Mouse (Mus musculus): Measurements from ENCODE around the gene Slc8a3. TPM values are rescaled to one million over a fixed set of nuclear protein-coding genes. Genes with fewer than 3 reads are reported as not detected.

Gene Slc8a3
- polyA plus RNA-seq, 1 experiment, result 0.82 TPM

DNA sequence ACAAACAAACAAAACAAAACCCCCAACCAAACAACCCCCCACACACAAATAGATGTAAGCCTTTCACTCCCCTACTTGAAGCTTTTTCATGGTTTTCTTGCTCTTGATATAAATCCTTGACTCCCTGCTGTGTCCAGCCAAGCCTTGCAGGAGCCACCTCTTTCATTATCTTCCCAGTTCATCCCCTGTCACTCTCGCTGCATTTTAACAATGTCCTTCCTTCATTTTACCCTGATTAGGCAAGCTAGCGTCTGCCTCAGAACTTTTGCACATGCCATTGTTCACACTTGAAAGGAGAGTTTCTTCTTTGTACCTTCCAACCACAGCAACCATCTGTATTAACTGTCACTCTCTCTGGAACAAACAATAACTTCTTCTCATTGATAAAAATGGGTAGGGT lies 15.2 kb downstream of the Slc8a3 start:
- H3K4me1 ChIP-seq (ENCODE audit: control insufficient read depth, insufficient read depth, low read length), result no peaks in the 10 kb centered on the region
- WGBS, result 59% methylated on average over 2 of the region's 2 CpGs
- no peak overlapping the region for H3K27ac ChIP-seq (ENCODE audit: control insufficient read depth, insufficient read depth, low read depth, low read length, poor library complexity)
- H3K4me3 ChIP-seq (replicated peaks; ENCODE audit: control insufficient read depth, low read depth, low read length), result no peak overlapping the region
- TF ChIP-seq POLR2A (IDR thresholded peaks at IDR 0.05; ENCODE audit: borderline replicate concordance, control insufficient read depth, low read depth, low read length), result no peak
- no peak for TF ChIP-seq CTCF (IDR thresholded peaks at IDR 0.05; ENCODE audit: control insufficient read depth, insufficient read depth, low read length)

DNA sequence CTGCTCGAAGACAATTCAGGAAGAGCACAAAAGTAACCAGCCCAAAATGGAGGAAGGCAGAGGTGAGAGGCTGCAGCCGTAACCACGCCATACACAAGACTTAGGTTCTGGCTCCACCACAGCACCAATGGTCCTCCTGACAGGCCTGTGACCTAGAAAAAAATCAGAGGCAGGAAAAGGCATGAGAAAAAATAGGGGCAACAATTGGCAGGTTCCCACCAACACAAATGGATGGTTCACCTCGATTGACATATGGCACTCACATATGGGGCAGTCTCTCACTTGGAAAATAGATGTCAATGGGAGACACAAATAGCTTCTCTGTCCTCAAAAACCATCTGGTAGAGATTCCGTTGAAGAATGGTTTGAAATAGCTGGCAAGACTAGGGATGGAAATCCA lies 17.0 kb downstream of the Slc8a3 start:
- WGBS, result 79% methylated on average over 5 of the region's 5 CpGs
- Histone ChIP-seq H3K27ac (ENCODE audit: control insufficient read depth, insufficient read depth, low read depth, low read length, poor library complexity) (no peak overlapping the region), H3K4me3 (replicated peaks; ENCODE audit: control insufficient read depth, low read depth, low read length) (no peak overlapping the region), H3K4me1 (ENCODE audit: control insufficient read depth, insufficient read depth, low read length) (no peaks in the 10 kb centered on the region)
- no peak for TF ChIP-seq POLR2A (IDR thresholded peaks at IDR 0.05; ENCODE audit: borderline replicate concordance, control insufficient read depth, low read depth, low read length)
- no peak for TF ChIP-seq CTCF (IDR thresholded peaks at IDR 0.05; ENCODE audit: control insufficient read depth, insufficient read depth, low read length)

DNA sequence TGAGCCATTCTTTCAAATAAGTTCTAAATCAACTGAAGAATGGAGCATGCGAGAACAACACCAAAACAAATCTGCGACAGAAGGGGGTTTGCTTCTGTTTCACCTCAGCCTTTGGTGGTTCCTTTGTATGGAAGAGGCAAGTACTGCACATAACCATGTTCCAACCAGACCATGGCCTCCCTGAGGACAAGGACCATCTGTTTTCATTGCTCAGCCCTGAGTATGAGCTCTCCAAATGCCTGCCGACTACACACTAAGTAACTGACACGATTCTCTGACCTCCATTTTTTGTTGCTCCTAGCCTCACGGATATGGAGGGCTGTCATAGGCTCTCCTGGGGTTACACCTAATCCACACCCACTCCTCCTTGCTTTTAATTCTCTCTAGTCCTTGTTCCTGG lies 29.4 kb downstream of the Slc8a3 start:
- no peak overlapping the region for H3K27ac ChIP-seq (ENCODE audit: control insufficient read depth, insufficient read depth, low read depth, low read length, poor library complexity)
- no peaks in the 10 kb centered on the region for H3K4me1 ChIP-seq (ENCODE audit: control insufficient read depth, insufficient read depth, low read length)
- TF ChIP-seq CTCF (IDR thresholded peaks at IDR 0.05; ENCODE audit: control insufficient read depth, insufficient read depth, low read length) (no peak), POLR2A (IDR thresholded peaks at IDR 0.05; ENCODE audit: borderline replicate concordance, control insufficient read depth, low read depth, low read length) (no peak)
- no peak overlapping the region for H3K4me3 ChIP-seq (replicated peaks; ENCODE audit: control insufficient read depth, low read depth, low read length)
- 75% methylated on average over 5 of the region's 5 CpGs for WGBS

DNA sequence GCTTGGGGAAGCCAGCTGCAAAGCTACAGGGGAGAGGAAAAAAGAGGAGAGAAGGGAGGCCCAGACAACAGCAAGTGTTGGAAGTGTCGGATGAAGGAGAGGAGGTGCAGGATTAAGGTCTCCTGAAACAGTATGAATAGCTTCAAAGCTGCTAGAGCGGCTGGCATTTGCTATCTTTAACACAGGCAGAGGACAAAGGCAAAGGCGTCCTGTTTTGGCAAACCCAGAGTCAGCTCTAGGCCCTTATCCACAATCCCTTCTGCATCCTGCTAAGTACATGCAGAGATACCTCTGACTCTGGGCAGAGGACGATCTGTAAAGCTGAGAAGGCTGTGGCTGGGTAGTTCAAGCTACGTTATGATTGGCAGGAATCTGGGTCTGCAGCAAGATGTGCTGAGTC lies 38.4 kb downstream of the Slc8a3 start:
- Histone ChIP-seq H3K4me3 (replicated peaks; ENCODE audit: control insufficient read depth, low read depth, low read length) (no peak overlapping the region), H3K27ac (ENCODE audit: control insufficient read depth, insufficient read depth, low read depth, low read length, poor library complexity) (no peak overlapping the region), H3K4me1 (ENCODE audit: control insufficient read depth, insufficient read depth, low read length) (no peaks in the 10 kb centered on the region)
- 68% methylated on average over 5 of the region's 5 CpGs for WGBS
- TF ChIP-seq CTCF (IDR thresholded peaks at IDR 0.05; ENCODE audit: control insufficient read depth, insufficient read depth, low read length) (no peak), POLR2A (IDR thresholded peaks at IDR 0.05; ENCODE audit: borderline replicate concordance, control insufficient read depth, low read depth, low read length) (no peak)

DNA sequence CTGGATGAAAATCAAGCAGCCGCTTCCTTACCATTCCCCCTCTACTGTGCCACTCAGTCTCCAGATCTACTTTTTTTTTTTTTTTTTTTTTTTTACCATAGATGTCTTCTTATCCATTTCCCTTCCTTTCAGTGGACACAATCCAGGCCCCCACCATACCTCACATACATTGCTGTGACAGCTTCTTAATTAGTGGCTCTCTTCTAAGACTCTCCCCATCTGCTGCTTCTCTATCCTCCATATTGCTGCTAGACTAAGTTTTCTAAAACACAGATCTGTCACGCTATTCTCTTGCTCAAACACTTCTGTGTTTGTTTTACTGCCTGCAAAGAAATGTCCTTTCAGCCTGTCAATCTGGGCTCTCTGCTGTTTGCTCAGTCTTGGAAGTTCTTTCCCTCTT lies 54.9 kb downstream of the Slc8a3 start:
- no peak overlapping the region for H3K4me3 ChIP-seq (replicated peaks; ENCODE audit: control insufficient read depth, low read depth, low read length)
- no peaks in the 10 kb centered on the region for H3K4me1 ChIP-seq (ENCODE audit: control insufficient read depth, insufficient read depth, low read length)
- TF ChIP-seq POLR2A (IDR thresholded peaks at IDR 0.05; ENCODE audit: borderline replicate concordance, control insufficient read depth, low read depth, low read length), result no peak
- no peak for TF ChIP-seq CTCF (IDR thresholded peaks at IDR 0.05; ENCODE audit: control insufficient read depth, insufficient read depth, low read length)
- H3K27ac ChIP-seq (ENCODE audit: control insufficient read depth, insufficient read depth, low read depth, low read length, poor library complexity), result no peak overlapping the region
- WGBS, result 83% methylated on average over 2 of the region's 2 CpGs

DNA sequence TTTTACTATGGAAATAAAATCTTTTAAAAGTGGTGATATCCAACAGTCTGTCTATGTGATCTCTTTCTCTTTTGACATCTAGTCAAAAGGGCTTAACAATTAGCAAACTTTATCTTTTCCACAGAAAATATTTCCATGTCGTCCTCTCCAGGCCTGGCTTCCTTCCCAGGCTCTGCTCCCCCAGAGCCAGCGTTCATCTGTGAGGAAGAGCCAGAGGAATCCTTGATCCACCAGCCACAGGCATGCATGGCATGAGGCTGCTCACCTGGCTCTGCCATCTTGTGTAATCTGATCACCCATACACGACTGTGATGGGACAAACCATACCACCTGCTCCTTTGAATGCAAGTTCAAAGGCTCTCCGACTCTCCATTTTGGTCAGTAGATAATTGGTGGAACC lies 58.4 kb downstream of the Slc8a3 start:
- no peak overlapping the region for H3K27ac ChIP-seq (ENCODE audit: control insufficient read depth, insufficient read depth, low read depth, low read length, poor library complexity)
- no peaks in the 10 kb centered on the region for H3K4me1 ChIP-seq (ENCODE audit: control insufficient read depth, insufficient read depth, low read length)
- no peak overlapping the region for H3K4me3 ChIP-seq (replicated peaks; ENCODE audit: control insufficient read depth, low read depth, low read length)
- 69% methylated on average over 4 of the region's 4 CpGs for WGBS
- TF ChIP-seq CTCF (IDR thresholded peaks at IDR 0.05; ENCODE audit: control insufficient read depth, insufficient read depth, low read length) (no peak), POLR2A (IDR thresholded peaks at IDR 0.05; ENCODE audit: borderline replicate concordance, control insufficient read depth, low read depth, low read length) (no peak)

DNA sequence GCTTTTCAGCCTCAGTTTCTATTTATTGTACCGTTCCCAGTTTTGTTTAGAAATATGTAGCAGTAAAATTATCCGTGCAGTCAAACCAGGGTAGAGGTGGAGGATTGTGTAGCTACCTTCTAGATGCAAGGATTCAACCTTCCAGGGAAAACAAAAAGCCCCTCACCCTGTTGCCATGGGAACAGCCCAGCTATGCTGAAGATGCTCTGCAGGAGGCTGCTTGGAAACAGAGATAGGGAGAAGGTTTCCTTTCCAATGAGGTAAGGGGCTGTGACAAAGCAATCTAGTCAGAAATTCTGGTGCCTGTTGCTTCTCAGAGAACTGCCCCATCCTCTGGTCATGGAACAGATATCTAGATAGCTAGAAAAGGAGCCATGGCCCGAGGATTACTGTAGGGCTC lies 59.6 kb downstream of the Slc8a3 start:
- 49% methylated on average over 3 of the region's 3 CpGs for WGBS
- Histone ChIP-seq H3K4me1 (ENCODE audit: control insufficient read depth, insufficient read depth, low read length) (no peaks in the 10 kb centered on the region), H3K27ac (ENCODE audit: control insufficient read depth, insufficient read depth, low read depth, low read length, poor library complexity) (no peak overlapping the region), H3K4me3 (replicated peaks; ENCODE audit: control insufficient read depth, low read depth, low read length) (no peak overlapping the region)
- TF ChIP-seq POLR2A (IDR thresholded peaks at IDR 0.05; ENCODE audit: borderline replicate concordance, control insufficient read depth, low read depth, low read length), result no peak
- no peak for TF ChIP-seq CTCF (IDR thresholded peaks at IDR 0.05; ENCODE audit: control insufficient read depth, insufficient read depth, low read length)

DNA sequence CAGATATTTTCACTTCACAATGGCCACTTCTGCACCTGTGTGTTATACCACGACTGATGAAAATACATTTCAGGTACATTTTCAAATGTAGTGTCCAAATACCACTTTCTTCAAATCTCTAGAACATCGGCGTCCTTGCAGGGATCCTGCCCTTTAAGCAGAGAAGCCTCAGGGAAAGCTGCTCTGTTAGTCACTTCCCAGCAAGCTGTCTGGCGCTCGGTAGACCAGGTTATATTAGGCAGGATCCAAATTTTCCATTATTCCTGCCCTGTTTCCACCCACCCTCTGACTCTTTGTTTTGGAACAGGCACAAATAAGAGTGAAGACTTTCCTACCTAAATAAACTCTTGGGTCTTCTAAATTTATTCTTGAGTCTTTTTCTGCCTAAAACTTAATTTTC lies 63.7 kb downstream of the Slc8a3 start:
- TF ChIP-seq POLR2A (IDR thresholded peaks at IDR 0.05; ENCODE audit: borderline replicate concordance, control insufficient read depth, low read depth, low read length) (no peak), CTCF (IDR thresholded peaks at IDR 0.05; ENCODE audit: control insufficient read depth, insufficient read depth, low read length) (no peak)
- 80% methylated on average over 5 of the region's 5 CpGs for WGBS
- Histone ChIP-seq H3K4me1 (ENCODE audit: control insufficient read depth, insufficient read depth, low read length) (no peaks in the 10 kb centered on the region), H3K4me3 (replicated peaks; ENCODE audit: control insufficient read depth, low read depth, low read length) (no peak overlapping the region), H3K27ac (ENCODE audit: control insufficient read depth, insufficient read depth, low read depth, low read length, poor library complexity) (no peak overlapping the region)

DNA sequence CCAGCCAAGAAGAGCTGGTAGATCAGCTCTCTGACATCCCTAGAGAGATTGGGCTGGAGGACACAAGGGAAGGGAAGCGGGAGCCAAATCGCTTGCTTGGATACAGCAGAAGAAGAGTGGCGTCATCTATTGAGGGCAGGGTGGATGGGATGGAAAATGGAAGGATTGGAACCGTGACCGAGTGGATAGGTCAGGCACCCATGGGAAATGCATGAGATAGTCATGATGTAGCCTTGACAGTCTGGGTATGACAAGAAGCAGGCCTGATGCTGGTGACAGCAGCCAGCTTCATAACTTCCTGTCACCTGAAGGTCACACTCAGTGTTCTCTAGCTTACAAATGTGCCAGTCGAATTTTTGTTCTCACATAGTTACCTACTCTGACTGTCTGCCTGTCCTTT lies 70.2 kb downstream of the Slc8a3 start:
- TF ChIP-seq CTCF (IDR thresholded peaks at IDR 0.05; ENCODE audit: control insufficient read depth, insufficient read depth, low read length) (no peak), POLR2A (IDR thresholded peaks at IDR 0.05; ENCODE audit: borderline replicate concordance, control insufficient read depth, low read depth, low read length) (no peak)
- Histone ChIP-seq H3K4me3 (replicated peaks; ENCODE audit: control insufficient read depth, low read depth, low read length) (no peak overlapping the region), H3K27ac (ENCODE audit: control insufficient read depth, insufficient read depth, low read depth, low read length, poor library complexity) (no peak overlapping the region), H3K4me1 (ENCODE audit: control insufficient read depth, insufficient read depth, low read length) (no peaks in the 10 kb centered on the region)
- WGBS, result 76% methylated on average over 6 of the region's 6 CpGs
